Mouse (Mus musculus) MEL (cell line): ENCODE measurements around the gene Psd. TPM values are rescaled to one million over a fixed set of nuclear protein-coding genes. Genes with fewer than 3 reads are reported as not detected.

Source experiments
- DNase-seq: peaks from one replicate; pipeline ENCODE4 v3.0.0; 2011; ENCODE audit warnings: low read depth, low spot score
- H3K27ac ChIP-seq: 2 replicates; pipeline ENCODE4 v1.5.1; 2012; ENCODE audit warnings: low read depth, mild to moderate bottlenecking, control low read depth, low read length, moderate library complexity; ENCODE audit not compliant: control insufficient read depth
- H3K27me3 ChIP-seq, 2 experiments: fragments of 150-350 bp in 1 of 2; sonication (generic) in 1 of 2; 2 replicates each; pipeline ENCODE4 v1.6.1; 2012; ENCODE audit warnings: low read length in 2 of 2, mild to moderate bottlenecking in 2 of 2, improper control_type of control experiment in 1 of 2, moderate library complexity in 1 of 2; ENCODE audit not compliant: insufficient read depth in 2 of 2, control insufficient read depth in 1 of 2
- H3K36me3 ChIP-seq, 2 experiments: 2 replicates each; pipeline ENCODE4 v1.6.1; 2012 to 2014; ENCODE audit warnings: low read length in 2 of 2, improper control_type of control experiment in 1 of 2, inconsistent platforms in 1 of 2, mild to moderate bottlenecking in 1 of 2; ENCODE audit not compliant: insufficient read depth in 2 of 2, control insufficient read depth in 1 of 2
- H3K4me1 ChIP-seq, 2 experiments: fragments of 150-350 bp in 1 of 2; sonication (generic) in 1 of 2; 2 replicates each; pipeline ENCODE4 v1.6.1; 2012; ENCODE audit warnings: low read length in 2 of 2, improper control_type of control experiment in 1 of 2, mild to moderate bottlenecking in 1 of 2; ENCODE audit not compliant: insufficient read depth in 2 of 2, control insufficient read depth in 1 of 2
- H3K4me3 ChIP-seq, 2 experiments: fragments of 150-350 bp in 1 of 2; sonication (generic) in 1 of 2; 2 replicates each; pipeline ENCODE4 v1.5.1; 2012; ENCODE audit warnings: low read depth in 2 of 2, low read length in 2 of 2, mild to moderate bottlenecking in 2 of 2, moderate library complexity in 2 of 2, control low read depth in 1 of 2, improper control_type of control experiment in 1 of 2; ENCODE audit not compliant: control insufficient read depth in 1 of 2, insufficient read depth in 1 of 2
- H3K79me2 ChIP-seq: 2 replicates; pipeline ENCODE4 v1.6.1; 2012; ENCODE audit warnings: mild to moderate bottlenecking, low read length, moderate library complexity; ENCODE audit not compliant: control insufficient read depth, poor library complexity, insufficient read depth
- H3K9ac ChIP-seq: 2 replicates; pipeline ENCODE4 v1.6.1; 2012; ENCODE audit warnings: low read depth, mild to moderate bottlenecking, control low read depth, low read length, moderate library complexity; ENCODE audit not compliant: control insufficient read depth, poor library complexity, severe bottlenecking
- H3K9me3 ChIP-seq: fragments of 150-350 bp; sonication (generic); replicated peaks from 2 replicates; pipeline ENCODE4 v1.6.1; 2012; ENCODE audit warnings: mild to moderate bottlenecking, low read length, improper control_type of control experiment, moderate library complexity; ENCODE audit not compliant: insufficient read depth
- BHLHE40 ChIP-seq: IDR thresholded peaks from 2 replicates; pipeline ENCODE4 v1.6.1; 2012; ENCODE audit warnings: low read depth, mild to moderate bottlenecking, inconsistent platforms, low read length, improper control_type of control experiment, borderline replicate concordance
- CHD1 ChIP-seq: IDR thresholded peaks from 2 replicates; pipeline ENCODE4 v1.6.1; 2012; ENCODE audit warnings: low read depth, mild to moderate bottlenecking, inconsistent platforms, low read length, improper control_type of control experiment
- CTCF ChIP-seq, 3 experiments: IDR thresholded peaks in 2 of 3; conservative IDR thresholded peaks in 1 of 3; 2 replicates each; pipeline ENCODE4 v1.5.1; 2011 to 2012; ENCODE audit warnings: low read length in 3 of 3, low read depth in 2 of 3, mild to moderate bottlenecking in 2 of 3, improper control_type of control experiment in 1 of 3, inconsistent platforms in 1 of 3, mixed read lengths in 1 of 3, moderate library complexity in 1 of 3; ENCODE audit not compliant: control insufficient read depth in 1 of 3, insufficient read depth in 1 of 3, poor library complexity in 1 of 3, severe bottlenecking in 1 of 3
- ELF1 ChIP-seq: IDR thresholded peaks from 2 replicates; pipeline ENCODE4 v1.6.1; 2014; ENCODE audit warnings: low read depth, mild to moderate bottlenecking, inconsistent platforms, low read length, improper control_type of control experiment, moderate library complexity
- ETS1 ChIP-seq: IDR thresholded peaks from 2 replicates; pipeline ENCODE4 v1.6.1; 2012; ENCODE audit warnings: low read depth, mild to moderate bottlenecking, inconsistent platforms, low read length, improper control_type of control experiment, moderate library complexity
- GABPA ChIP-seq: IDR thresholded peaks from 2 replicates; pipeline ENCODE4 v1.6.1; 2012; ENCODE audit warnings: low read depth, mild to moderate bottlenecking, inconsistent platforms, low read length, improper control_type of control experiment, moderate library complexity
- HCFC1 ChIP-seq: IDR thresholded peaks from 2 replicates; pipeline ENCODE4 v1.6.1; 2012; ENCODE audit warnings: low read depth, mild to moderate bottlenecking, inconsistent platforms, low read length, improper control_type of control experiment, moderate library complexity
- MAFK ChIP-seq: IDR thresholded peaks from 2 replicates; pipeline ENCODE4 v1.6.1; 2011; ENCODE audit warnings: low read depth, mild to moderate bottlenecking, low read length, improper control_type of control experiment, borderline replicate concordance
- MAX ChIP-seq: IDR thresholded peaks from 2 replicates; pipeline ENCODE4 v1.6.1; 2011; ENCODE audit warnings: low read length, improper control_type of control experiment
- MEF2A ChIP-seq: IDR thresholded peaks from 2 replicates; pipeline ENCODE4 v1.6.1; 2014; ENCODE audit warnings: low read depth, mild to moderate bottlenecking, inconsistent platforms, low read length, improper control_type of control experiment; ENCODE audit not compliant: poor library complexity, insufficient replicate concordance, severe bottlenecking; ENCODE audit errors: extremely low read depth
- MXI1 ChIP-seq: IDR thresholded peaks from 2 replicates; pipeline ENCODE4 v1.6.1; 2011; ENCODE audit warnings: mild to moderate bottlenecking, low read depth, low read length, improper control_type of control experiment
- MYB ChIP-seq: IDR thresholded peaks from 2 replicates; pipeline ENCODE4 v1.6.1; 2011; ENCODE audit warnings: mild to moderate bottlenecking, low read depth, low read length, improper control_type of control experiment
- MYC ChIP-seq: IDR thresholded peaks from 2 replicates; pipeline ENCODE4 v1.6.1; 2011; ENCODE audit warnings: low read depth, mild to moderate bottlenecking, low read length, improper control_type of control experiment, moderate library complexity
- NELFE ChIP-seq: IDR thresholded peaks from 2 replicates; pipeline ENCODE4 v1.6.1; 2011; ENCODE audit warnings: low read depth, low read length, improper control_type of control experiment
- POLR2A ChIP-seq, 2 experiments: IDR thresholded peaks; 2 replicates each; pipeline ENCODE4 v1.6.1; 2011 to 2012; ENCODE audit warnings: low read length in 2 of 2, mild to moderate bottlenecking in 2 of 2, control low read depth in 1 of 2, improper control_type of control experiment in 1 of 2, low read depth in 1 of 2, moderate library complexity in 1 of 2; ENCODE audit not compliant: control insufficient read depth in 1 of 2, insufficient read depth in 1 of 2, poor library complexity in 1 of 2
- POLR2AphosphoS5 ChIP-seq: IDR thresholded peaks from 2 replicates; pipeline ENCODE4 v1.6.1; 2012; ENCODE audit warnings: low read depth, borderline replicate concordance, mild to moderate bottlenecking, inconsistent platforms, low read length, moderate library complexity, mixed read lengths
- RAD21 ChIP-seq: IDR thresholded peaks from 2 replicates; pipeline ENCODE4 v1.6.1; 2011; ENCODE audit warnings: mild to moderate bottlenecking, low read depth, low read length, improper control_type of control experiment
- RCOR1 ChIP-seq: IDR thresholded peaks from 2 replicates; pipeline ENCODE4 v1.6.1; 2012; ENCODE audit warnings: low read depth, mild to moderate bottlenecking, inconsistent platforms, low read length, improper control_type of control experiment
- SIN3A ChIP-seq: IDR thresholded peaks from 2 replicates; pipeline ENCODE4 v1.6.1; 2012; ENCODE audit warnings: low read length, improper control_type of control experiment, inconsistent platforms
- TAL1 ChIP-seq: IDR thresholded peaks from 2 replicates; pipeline ENCODE4 v1.6.1; 2012; ENCODE audit warnings: mild to moderate bottlenecking, inconsistent platforms, low read length, moderate library complexity, mixed read lengths
- TBP ChIP-seq: IDR thresholded peaks from 2 replicates; pipeline ENCODE4 v1.8.0; 2011; ENCODE audit warnings: low read depth, low read length, improper control_type of control experiment
- UBTF ChIP-seq: IDR thresholded peaks from 2 replicates; pipeline ENCODE4 v1.6.1; 2012; ENCODE audit warnings: low read depth, mild to moderate bottlenecking, inconsistent platforms, low read length, improper control_type of control experiment, moderate library complexity, borderline replicate concordance; ENCODE audit not compliant: insufficient read depth
- USF1 ChIP-seq: IDR thresholded peaks from 2 replicates; pipeline ENCODE4 v1.6.1; 2014; ENCODE audit warnings: low read depth, mild to moderate bottlenecking, inconsistent platforms, low read length, improper control_type of control experiment, moderate library complexity
- USF2 ChIP-seq, 2 experiments: IDR thresholded peaks; 2 replicates each; pipeline ENCODE4 v1.6.1; 2011 to 2012; ENCODE audit warnings: improper control_type of control experiment in 2 of 2, low read length in 2 of 2, borderline replicate concordance in 1 of 2, inconsistent platforms in 1 of 2, low read depth in 1 of 2, mild to moderate bottlenecking in 1 of 2; ENCODE audit not compliant: insufficient read depth in 1 of 2
- ZC3H11A ChIP-seq: IDR thresholded peaks from 2 replicates; pipeline ENCODE4 v1.6.1; 2012; ENCODE audit warnings: low read depth, mild to moderate bottlenecking, inconsistent platforms, low read length, improper control_type of control experiment
- ZMIZ1 ChIP-seq: IDR thresholded peaks from 2 replicates; pipeline ENCODE4 v1.6.1; 2012; ENCODE audit warnings: low read depth, mild to moderate bottlenecking, inconsistent platforms, low read length, improper control_type of control experiment, moderate library complexity
- ZNF384 ChIP-seq: IDR thresholded peaks from 2 replicates; pipeline ENCODE4 v1.6.1; 2012; ENCODE audit warnings: low read depth, mild to moderate bottlenecking, inconsistent platforms, low read length, improper control_type of control experiment
- polyA plus RNA-seq, 2 experiments: library from polyadenylated mRNA; stranded (reverse) in 1 of 2; unstranded in 1 of 2; fragments of >175 nt in 1 of 2; fragments of >200 nt in 1 of 2; gene quantifications; 2 replicates each; pipeline versions ENCODE4 v1.2.1 to v1.2.4; 2012; ENCODE audit warnings: low replicate concordance in 2 of 2, low read depth in 1 of 2; ENCODE audit not compliant: insufficient read length in 2 of 2, insufficient read depth in 1 of 2, missing spikeins in 1 of 2
- total RNA-seq: library from RNA; depleted of rRNA; stranded (reverse); fragments of 300-350 nt; gene quantifications from 2 replicates; pipeline ENCODE4 v1.2.3, GENCODE M21; 2012

The Psd gene
- total and polyA plus RNA-seq, 3 experiments = 4.5 to 17.2 TPM; not detected in 1

DNA sequence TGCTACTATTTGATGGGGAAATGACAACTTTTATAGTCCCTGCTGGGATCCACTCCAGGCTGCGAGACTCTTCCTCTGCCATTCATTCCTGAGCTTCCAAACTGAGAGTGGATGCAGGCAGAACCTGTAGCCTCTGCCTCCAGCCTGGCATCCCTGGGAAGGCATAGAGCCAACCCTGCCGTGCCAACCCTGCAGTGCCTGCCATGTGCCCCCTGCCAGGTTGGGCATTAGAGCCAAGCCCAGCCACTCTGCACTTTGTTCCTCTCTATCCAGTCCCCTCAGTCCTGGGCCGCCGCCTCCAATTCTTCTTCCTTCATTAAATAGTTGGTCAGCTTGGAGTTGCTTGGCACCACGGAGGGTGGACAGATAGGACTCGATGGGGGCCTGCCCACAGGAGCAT is 40.9 kb downstream of the Psd start:
- no peak for TF ChIP-seq MEF2A
- TF ChIP-seq TAL1 = no peak
- TF ChIP-seq RAD21 = no peak
- no peak for TF ChIP-seq USF2 (IDR thresholded peaks at IDR 0.05; ENCODE audit: borderline replicate concordance in 1 of 2, insufficient read depth in 1 of 2, low read depth in 1 of 2, low read length in 2 of 2)
- no peak for TF ChIP-seq USF1
- no peak for TF ChIP-seq UBTF
- TF ChIP-seq CTCF (IDR thresholded peaks at IDR 0.05 in 2 of 3, conservative IDR thresholded peaks at IDR 0.05 in 1 of 3; ENCODE audit: control insufficient read depth in 1 of 3, insufficient read depth in 1 of 3, low read depth in 2 of 3, low read length in 3 of 3, poor library complexity in 1 of 3, severe bottlenecking in 1 of 3) = no peak
- no peak for TF ChIP-seq ELF1
- TF ChIP-seq BHLHE40 = no peak
- no peak for TF ChIP-seq MYB
- TF ChIP-seq ETS1 = no peak
- no peak for TF ChIP-seq ZMIZ1
- TF ChIP-seq ZC3H11A = no peak
- no peak for TF ChIP-seq NELFE
- Histone ChIP-seq H3K79me2 (no peaks in the 10 kb centered on the region), H3K4me1 (no peaks in the 10 kb centered on the region), H3K27me3 (no peaks in the 10 kb centered on the region), H3K4me3 (no peak overlapping the region), H3K27ac (no peak overlapping the region), H3K9ac (no peak overlapping the region), H3K9me3 (no peaks in the 10 kb centered on the region), H3K36me3 (peaks cover 0 to 2% of the 10 kb centered on the region in 2 experiments; a peak in 2 of 4 replicates)
- DNase-seq = no peak

DNA sequence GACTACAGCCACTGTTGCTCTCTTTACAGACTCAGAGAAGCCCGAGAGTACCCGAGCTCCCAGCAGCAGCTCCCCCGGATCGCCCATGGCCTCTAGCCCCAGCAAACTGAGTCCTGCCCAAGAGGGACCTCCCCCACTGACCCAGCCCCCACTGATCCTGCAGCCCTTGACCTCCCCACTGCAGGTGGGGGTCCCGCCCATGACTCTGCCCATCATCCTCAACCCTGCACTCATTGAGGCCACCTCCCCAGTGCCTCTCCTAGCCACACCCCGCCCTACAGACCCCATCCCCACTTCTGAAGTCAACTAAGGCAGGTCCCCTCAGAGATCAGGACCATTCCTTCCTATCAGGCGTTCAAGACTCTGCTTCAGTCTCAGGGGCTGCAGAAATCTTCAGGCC is 41.3 kb downstream of the Psd start:
- H3K9me3 ChIP-seq = no peaks in the 10 kb centered on the region
- no peak overlapping the region for H3K27ac ChIP-seq
- DNase-seq = no peak
- no peak overlapping the region for H3K4me3 ChIP-seq
- no peak overlapping the region for H3K9ac ChIP-seq
- peaks cover 0 to 2% of the 10 kb centered on the region in 2 experiments; a peak in 2 of 4 replicates for H3K36me3 ChIP-seq
- TF ChIP-seq SIN3A = no peak
- no peak for TF ChIP-seq MAFK
- TF ChIP-seq HCFC1 = no peak
- TF ChIP-seq POLR2A (IDR thresholded peaks at IDR 0.05; ENCODE audit: control insufficient read depth in 1 of 2, insufficient read depth in 1 of 2, low read depth in 1 of 2, low read length in 2 of 2, poor library complexity in 1 of 2) = no peak
- TF ChIP-seq MAX = no peak
- no peak for TF ChIP-seq ZMIZ1
- no peak for TF ChIP-seq MXI1
- no peak for TF ChIP-seq RAD21
- TF ChIP-seq UBTF = no peak
- no peak for TF ChIP-seq ZNF384
- TF ChIP-seq CHD1 = no peak
- no peak for TF ChIP-seq MYC
- TF ChIP-seq POLR2AphosphoS5 = no peak
- no peak for TF ChIP-seq GABPA
- TF ChIP-seq NELFE = no peak
- TF ChIP-seq USF1 = no peak
- no peak for TF ChIP-seq TBP
- TF ChIP-seq RCOR1 = no peak
- H3K27me3 ChIP-seq = no peaks in the 10 kb centered on the region
- no peaks in the 10 kb centered on the region for H3K4me1 ChIP-seq
- H3K79me2 ChIP-seq = no peaks in the 10 kb centered on the region
